Mouse (Mus musculus): Measurements from ENCODE around the gene Fcho2. TPM values are rescaled to one million over a fixed set of nuclear protein-coding genes. Genes with fewer than 3 reads are reported as not detected.

Fcho2 gene
- total and polyA plus RNA-seq, 3 experiments = 3.0 to 9.0 (median 5.6) TPM

DNA sequence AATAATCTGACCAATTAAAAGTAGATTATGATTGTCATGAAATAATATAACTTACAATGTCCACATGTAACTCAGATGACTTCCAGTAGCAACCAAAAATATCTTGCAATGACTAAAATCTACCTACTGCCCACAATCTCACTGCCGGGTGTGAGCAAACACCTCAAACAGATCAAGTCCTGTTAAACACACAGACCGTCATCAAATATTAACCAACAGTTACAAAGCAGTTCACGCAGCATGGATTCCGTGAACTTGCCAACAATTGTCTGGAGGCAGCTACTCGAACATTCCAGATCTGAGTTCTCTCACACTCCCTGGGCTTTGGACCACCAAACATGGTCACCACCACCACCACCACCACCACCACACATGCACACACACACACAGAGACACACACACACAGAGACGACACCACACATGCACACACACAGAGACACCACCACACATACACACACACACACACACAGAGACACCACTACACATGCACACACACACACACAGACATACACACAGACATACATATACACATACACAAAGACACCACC is 99.7 kb downstream of the Fcho2 start:
- no peaks in the 10 kb centered on the region for H3K4me1 ChIP-seq (ENCODE audit: control insufficient read depth in 1 of 2, insufficient read depth in 2 of 2)
- H3K27ac ChIP-seq (ENCODE audit: insufficient read depth, low read depth) = no peak overlapping the region
- H3K9me3 ChIP-seq (replicated peaks; ENCODE audit: low read length) = no peaks in the 10 kb centered on the region
- H3K79me2 ChIP-seq (replicated peaks; ENCODE audit: control insufficient read depth, extremely low read depth, insufficient read depth, poor library complexity, severe bottlenecking) = no peaks in the 10 kb centered on the region
- H3K9ac ChIP-seq (ENCODE audit: insufficient read depth, low read depth) = no peak overlapping the region
- H3K36me3 ChIP-seq (replicated peaks in 1 of 2; ENCODE audit: control insufficient read depth in 1 of 2, insufficient read depth in 1 of 2, low read length in 1 of 2) = no peaks in the 10 kb centered on the region
- dilution Hi-C loops (cut with MboI; ENCODE audit: extremely low pct_ligation_motif_present, extremely low pct_unique_long_range_greater_than_20kb, low sequenced_read_pairs) = no loop called here
- in situ Hi-C loops (cut with MboI; ENCODE audit: low pct_ligation_motif_present, low pct_unique_long_range_greater_than_20kb, low sequenced_read_pairs) = no loop called here
- no peak for DNase-seq (ENCODE audit: extremely low read depth)
- no peaks in the 10 kb centered on the region for H3K27me3 ChIP-seq (replicated peaks)
- H3K4me3 ChIP-seq (replicated peaks in 1 of 3; ENCODE audit: low read depth in 2 of 3, low read length in 2 of 3, poor library complexity in 1 of 3) = no peak overlapping the region
- no peak overlapping the region for H3K4me2 ChIP-seq (ENCODE audit: insufficient read depth, low read depth, poor library complexity, severe bottlenecking)
- TF ChIP-seq POLR2A (IDR thresholded peaks at IDR 0.05; ENCODE audit: low read depth, low read length) = no peak
- TF ChIP-seq HCFC1 (IDR thresholded peaks at IDR 0.05; ENCODE audit: low read depth, low read length) = no peak
- no peak for TF ChIP-seq ELF1 (IDR thresholded peaks at IDR 0.05; ENCODE audit: low read depth, low read length)
- TF ChIP-seq KAT2A (IDR thresholded peaks at IDR 0.05; ENCODE audit: insufficient replicate concordance, low read length) = no peak
- TF ChIP-seq CTCF (conservative IDR thresholded peaks at IDR 0.05 in 1 of 2, IDR thresholded peaks at IDR 0.05 in 1 of 2; ENCODE audit: low read depth in 2 of 2, low read length in 2 of 2) = no peak

DNA sequence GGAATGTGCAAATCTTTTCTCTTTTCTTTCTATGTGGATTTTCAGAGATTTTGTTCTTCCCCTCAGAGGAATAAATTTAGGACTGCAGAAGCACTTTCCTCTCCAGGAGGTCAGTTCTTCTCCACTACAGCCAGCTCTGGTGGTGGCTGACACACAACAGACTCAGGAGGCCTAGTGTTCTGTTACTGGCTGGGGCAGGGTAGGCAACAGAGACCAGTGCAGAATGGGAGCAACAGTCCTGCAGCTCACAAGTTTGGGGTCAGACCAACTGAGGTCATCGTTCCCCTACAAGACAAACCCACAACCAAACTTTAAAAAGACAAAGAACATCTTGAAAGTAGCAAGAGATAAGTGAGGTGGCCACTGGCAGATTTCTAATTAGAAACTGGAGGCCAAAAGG is 104.6 kb downstream of the Fcho2 start:
- no peaks in the 10 kb centered on the region for H3K36me3 ChIP-seq (replicated peaks in 1 of 2; ENCODE audit: control insufficient read depth in 1 of 2, insufficient read depth in 1 of 2, low read length in 1 of 2)
- no peak overlapping the region for H3K27ac ChIP-seq (ENCODE audit: insufficient read depth, low read depth)
- dilution Hi-C loops (cut with MboI; ENCODE audit: extremely low pct_ligation_motif_present, extremely low pct_unique_long_range_greater_than_20kb, low sequenced_read_pairs) = no loop called here
- TF ChIP-seq ZC3H11A (IDR thresholded peaks at IDR 0.05; ENCODE audit: low read depth, low read length) = no peak
- TF ChIP-seq MAZ (IDR thresholded peaks at IDR 0.05; ENCODE audit: low read depth, low read length) = no peak
- no peak for TF ChIP-seq RCOR1 (conservative IDR thresholded peaks at IDR 0.05; ENCODE audit: low read depth, low read length)
- TF ChIP-seq MAFK (IDR thresholded peaks at IDR 0.05; ENCODE audit: insufficient replicate concordance, low read length) = no peak
- TF ChIP-seq EP300 (IDR thresholded peaks at IDR 0.05; ENCODE audit: low read length) = no peak
- no peak for TF ChIP-seq ZMIZ1 (IDR thresholded peaks at IDR 0.05; ENCODE audit: low read depth, low read length)
- no peak for TF ChIP-seq MEF2A (IDR thresholded peaks at IDR 0.05; ENCODE audit: borderline replicate concordance, low read depth, low read length)
- TF ChIP-seq HCFC1 (IDR thresholded peaks at IDR 0.05; ENCODE audit: low read depth, low read length) = no peak
- no peak for TF ChIP-seq CTCF (conservative IDR thresholded peaks at IDR 0.05 in 1 of 2, IDR thresholded peaks at IDR 0.05 in 1 of 2; ENCODE audit: low read depth in 2 of 2, low read length in 2 of 2)
- no peak for TF ChIP-seq USF2 (conservative IDR thresholded peaks at IDR 0.05; ENCODE audit: low read depth, low read length)
- TF ChIP-seq CHD1 (IDR thresholded peaks at IDR 0.05; ENCODE audit: low read depth, low read length) = no peak
- no peak for TF ChIP-seq JUN (IDR thresholded peaks at IDR 0.05; ENCODE audit: insufficient read depth, low read depth, low read length)
- TF ChIP-seq E2F4 (IDR thresholded peaks at IDR 0.05; ENCODE audit: insufficient replicate concordance, low read depth, low read length) = no peak
- TF ChIP-seq PAX5 (IDR thresholded peaks at IDR 0.05; ENCODE audit: low read length) = no peak
- TF ChIP-seq TCF12 (IDR thresholded peaks at IDR 0.05; ENCODE audit: low read depth, low read length) = no peak
- TF ChIP-seq ETS1 (conservative IDR thresholded peaks at IDR 0.05; ENCODE audit: low read depth, low read length) = no peak
- no peak for TF ChIP-seq CHD2 (IDR thresholded peaks at IDR 0.05; ENCODE audit: low read length)
- TF ChIP-seq UBTF (IDR thresholded peaks at IDR 0.05; ENCODE audit: low read depth, low read length) = no peak
- H3K9ac ChIP-seq (ENCODE audit: insufficient read depth, low read depth) = no peak overlapping the region
- no peaks in the 10 kb centered on the region; a peak in 1 of 4 replicates for H3K4me1 ChIP-seq (ENCODE audit: control insufficient read depth in 1 of 2, insufficient read depth in 2 of 2)
- H3K27me3 ChIP-seq (replicated peaks) = no peaks in the 10 kb centered on the region
- H3K9me3 ChIP-seq (replicated peaks; ENCODE audit: low read length) = no peaks in the 10 kb centered on the region
- DNase-seq (ENCODE audit: extremely low read depth) = no peak
- in situ Hi-C loops (cut with MboI; ENCODE audit: low pct_ligation_motif_present, low pct_unique_long_range_greater_than_20kb, low sequenced_read_pairs) = no loop called here
- H3K4me2 ChIP-seq (ENCODE audit: insufficient read depth, low read depth, poor library complexity, severe bottlenecking) = no peak overlapping the region
- no peak overlapping the region for H3K4me3 ChIP-seq (replicated peaks in 1 of 3; ENCODE audit: low read depth in 2 of 3, low read length in 2 of 3, poor library complexity in 1 of 3)
- H3K79me2 ChIP-seq (replicated peaks; ENCODE audit: control insufficient read depth, extremely low read depth, insufficient read depth, poor library complexity, severe bottlenecking) = no peaks in the 10 kb centered on the region

Measured in CH12.LX (cell line).